Mouse (Mus musculus): ENCODE data around the gene Ccm2l. TPM values are rescaled to one million over a fixed set of nuclear protein-coding genes. Genes with fewer than 3 reads are reported as not detected.

Ccm2l gene
- total RNA-seq, 2 experiments from 2014 or later = 3.9 to 5.2 TPM

Other genes with a start within 250 kb of the Ccm2l start
- gene Bcl2l1, start 234.2 kb upstream of the Ccm2l start, total RNA-seq (2021) = 100 to 1,000 TPM; 121 to 144 TPM
- gene Tpx2, start 218.0 kb upstream of the Ccm2l start, total RNA-seq (2021) = 1 to 10 TPM; 1.5 to 2.6 TPM
- not detected for gene Mylk2, start 154.6 kb upstream of the Ccm2l start, total RNA-seq (2021)
- gene Foxs1, start 132.7 kb upstream of the Ccm2l start, total RNA-seq (2021) = 1 to 10 TPM in 1 of 2 experiments, under 1 TPM in 1; 0.56 to 1.0 TPM
- gene Dusp15, start 114.3 kb upstream of the Ccm2l start, total RNA-seq (2021) = 10 to 100 TPM; 14.5 to 17.1 TPM
- gene Ttll9, start 103.5 kb upstream of the Ccm2l start, total RNA-seq (2021) = 1 to 10 TPM in 1 of 2 experiments, under 1 TPM in 1; 0.94 to 1.3 TPM
- 10 to 100 TPM; 41.2 to 43.8 TPM for gene Pdrg1, start 50.5 kb upstream of the Ccm2l start, total RNA-seq (2021)
- 1 to 10 TPM; 1.9 to 2.1 TPM for gene Xkr7, start 34.1 kb upstream of the Ccm2l start, total RNA-seq (2021)
- gene Hck, start 42.5 kb downstream of the Ccm2l start, total RNA-seq (2021) = 1 to 10 TPM; 1.6 to 1.8 TPM
- 10 to 100 TPM; 88.6 to 97.6 TPM for gene Tm9sf4, start 95.3 kb downstream of the Ccm2l start, total RNA-seq (2021)
- gene Tspyl3, start 159.5 kb downstream of the Ccm2l start, total RNA-seq (2021) = 10 to 100 TPM; 22.0 to 26.2 TPM
- 1 to 10 TPM; 4.6 to 5.4 TPM for gene Plagl2, start 175.5 kb downstream of the Ccm2l start, total RNA-seq (2021)
- 10 to 100 TPM; 14.3 to 21.1 TPM for gene Pofut1, start 175.6 kb downstream of the Ccm2l start, total RNA-seq (2021)
- 10 to 100 TPM; 55.1 to 56.1 TPM for gene Kif3b, start 225.5 kb downstream of the Ccm2l start, total RNA-seq (2021)